Mouse (Mus musculus) neural tube, embryonic 13.5 days (tissue): Measurements from ENCODE around the gene Cerkl. TPM values are rescaled to one million over a fixed set of nuclear protein-coding genes. Genes with fewer than 3 reads are reported as not detected.

Experiments used
- ATAC-seq: fragments of 200-750 bp; cut with Nextera tagmentation; 2 replicates; pipeline ENCODE4 v1.8.0; 2017; ENCODE audit warnings: low read depth, mild to moderate bottlenecking, moderate TSS enrichment, moderate library complexity
- H3K27ac ChIP-seq: fragments of 300-500 bp; sonication (generic); replicated peaks from 2 replicates; pipeline ENCODE4 v1.5.1; 2015; ENCODE audit warnings: moderate library complexity, mild to moderate bottlenecking, inconsistent platforms
- H3K27me3 ChIP-seq: fragments of 300-500 bp; sonication (generic); 2 replicates; pipeline ENCODE4 v1.6.1; 2015; ENCODE audit warnings: mild to moderate bottlenecking, inconsistent platforms
- H3K36me3 ChIP-seq: fragments of 300-500 bp; sonication (generic); 2 replicates; pipeline ENCODE4 v1.6.1; 2015; ENCODE audit warnings: mild to moderate bottlenecking, inconsistent platforms
- H3K4me1 ChIP-seq: fragments of 300-500 bp; sonication (generic); replicated peaks from 2 replicates; pipeline ENCODE4 v1.6.1; 2015; ENCODE audit warnings: inconsistent platforms
- H3K4me2 ChIP-seq: fragments of 300-500 bp; sonication (generic); 2 replicates; pipeline ENCODE4 v1.6.1; 2015; ENCODE audit warnings: inconsistent platforms, mild to moderate bottlenecking, moderate library complexity
- H3K4me3 ChIP-seq: fragments of 300-500 bp; sonication (generic); 2 replicates; pipeline ENCODE4 v1.5.1; 2015; ENCODE audit warnings: mild to moderate bottlenecking, inconsistent platforms
- H3K9ac ChIP-seq: fragments of 300-500 bp; sonication (generic); 2 replicates; pipeline ENCODE4 v1.6.1; 2015; ENCODE audit warnings: moderate library complexity, mild to moderate bottlenecking, inconsistent platforms
- H3K9me3 ChIP-seq: fragments of 300-500 bp; sonication (generic); 2 replicates; pipeline ENCODE4 v1.6.1; 2016; ENCODE audit warnings: inconsistent platforms
- WGBS: fragments of 180-500 bp; shearing (Covaris S2); methylation state at CpG from one replicate; pipeline ENCODE4 v1.1.7; 2015; 5-methylcytosine and 5-hydroxymethylcytosine counted together
- polyA plus RNA-seq: library from polyadenylated mRNA; unstranded; fragments of >200 nt; fragmentation: Nextera tagmentation; extraction: Ambion mirVana; gene quantifications from 2 replicates; pipeline ENCODE4 v1.2.1, GENCODE M21; 2015

The Cerkl gene
- polyA plus RNA-seq, 1 experiment from 2014 or later = 2.3 TPM

DNA sequence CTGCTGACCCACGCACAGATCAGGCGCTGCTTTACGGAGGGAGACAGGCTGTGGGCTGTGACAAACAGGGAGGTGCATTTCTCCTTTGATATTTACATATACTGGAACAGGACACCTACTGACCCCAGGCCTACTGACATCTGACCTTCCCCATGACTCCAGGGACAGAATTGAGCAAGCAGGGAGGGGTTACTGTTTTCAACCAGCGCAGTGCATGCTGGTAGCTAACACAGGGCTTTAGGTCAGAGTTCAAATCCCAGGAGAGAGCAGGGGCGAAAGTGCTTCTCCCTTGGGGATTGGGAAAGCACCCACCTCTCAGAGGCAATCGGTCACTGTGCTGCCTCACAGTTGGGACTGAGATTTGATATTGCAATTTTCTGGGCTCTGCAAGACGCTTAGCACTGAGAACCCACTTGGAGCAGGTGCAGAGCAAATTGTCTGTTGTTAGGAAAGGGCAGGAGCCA lies 87.5 kb downstream of the Cerkl start:
- Histone ChIP-seq H3K27me3 (no peaks in the 10 kb centered on the region), H3K4me3 (no peak overlapping the region), H3K4me2 (no peak overlapping the region), H3K27ac (no peak overlapping the region), H3K9me3 (no peaks in the 10 kb centered on the region), H3K9ac (no peak overlapping the region), H3K36me3 (no peaks in the 10 kb centered on the region), H3K4me1 (peaks cover 13% of the 10 kb centered on the region)
- WGBS = 66% methylated on average over 7 of the region's 7 CpGs
- ATAC-seq = no peak

GRCm38 (mm10) chr2:79368661-79369060 lies 87.9 kb downstream of the Cerkl start:
- H3K9me3 ChIP-seq = no peaks in the 10 kb centered on the region
- H3K9ac ChIP-seq = no peak overlapping the region
- H3K27ac ChIP-seq = no peak overlapping the region
- no peaks in the 10 kb centered on the region for H3K27me3 ChIP-seq
- no peak for ATAC-seq
- H3K4me2 ChIP-seq = no peak overlapping the region
- 84% methylated on average over 12 of the region's 12 CpGs for WGBS
- H3K4me3 ChIP-seq = no peak overlapping the region
- peaks cover 13% of the 10 kb centered on the region for H3K4me1 ChIP-seq
- no peaks in the 10 kb centered on the region for H3K36me3 ChIP-seq

- no peak overlapping the region for H3K9ac ChIP-seq
- 68% methylated on average over 18 of the region's 18 CpGs for WGBS
- peaks cover 13% of the 10 kb centered on the region for H3K4me1 ChIP-seq
- H3K9me3 ChIP-seq = no peaks in the 10 kb centered on the region
- no peak for ATAC-seq
- H3K27me3 ChIP-seq = no peaks in the 10 kb centered on the region
- H3K4me3 ChIP-seq = no peak overlapping the region
- no peaks in the 10 kb centered on the region for H3K36me3 ChIP-seq
- H3K27ac ChIP-seq = no peak overlapping the region
- H3K4me2 ChIP-seq = no peak overlapping the region
Observed at GRCm38 (mm10) chr2:79367451-79368450, 88.8 kb downstream of the Cerkl start.

DNA sequence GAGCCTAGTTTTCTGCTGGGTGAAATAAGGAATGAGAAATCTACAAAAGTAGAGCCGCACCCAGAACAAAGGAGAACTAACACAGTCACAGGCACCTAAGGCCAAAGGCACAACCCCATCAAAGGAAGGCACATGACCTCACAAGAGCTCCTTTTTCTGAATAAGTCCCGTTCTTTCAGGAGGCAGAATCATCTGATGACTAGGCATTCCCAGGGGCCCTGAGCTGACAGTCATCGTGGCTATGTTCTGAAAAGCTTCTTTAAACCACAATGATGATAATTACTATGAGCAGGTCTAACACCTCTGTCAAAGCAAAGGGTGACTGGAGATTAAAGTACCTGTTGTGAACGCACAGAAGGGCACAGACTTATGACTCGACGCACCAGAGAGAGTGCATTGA lies 92.7 kb downstream of the Cerkl start:
- WGBS = 75% methylated on average over 6 of the region's 6 CpGs
- no peak overlapping the region for H3K27ac ChIP-seq

DNA sequence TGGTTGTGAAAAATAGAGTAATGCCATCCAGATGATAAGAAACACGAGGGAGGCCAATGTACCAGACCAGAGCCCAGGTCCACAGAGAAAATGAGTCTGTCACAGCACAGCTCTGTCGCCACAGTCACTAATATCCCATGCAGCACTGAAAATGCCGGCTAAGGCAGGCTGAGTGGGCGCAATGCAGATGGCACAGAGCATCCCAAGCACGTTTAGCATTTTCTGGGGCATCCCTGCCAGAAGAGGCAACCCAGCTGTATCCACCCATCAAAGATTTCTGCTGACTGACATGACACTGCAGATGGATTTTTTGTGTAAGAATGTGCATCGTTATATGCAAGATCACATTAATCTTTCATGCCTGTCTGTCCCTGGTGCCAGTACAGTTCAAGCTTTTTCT lies 94.6 kb downstream of the Cerkl start:
- H3K27ac ChIP-seq = no peak overlapping the region
- no peaks in the 10 kb centered on the region for H3K36me3 ChIP-seq
- H3K9me3 ChIP-seq = no peaks in the 10 kb centered on the region
- 65% methylated on average over 6 of the region's 6 CpGs for WGBS
- H3K4me3 ChIP-seq = no peak overlapping the region
- no peak overlapping the region for H3K4me2 ChIP-seq
- H3K9ac ChIP-seq = no peak overlapping the region
- no peaks in the 10 kb centered on the region for H3K27me3 ChIP-seq
- no peak for ATAC-seq
- no peaks in the 10 kb centered on the region for H3K4me1 ChIP-seq

More for the DNA sequence above, 92.7 kb downstream of the Cerkl start:
- H3K9me3 ChIP-seq = no peaks in the 10 kb centered on the region
- no peak overlapping the region for H3K9ac ChIP-seq
- no peaks in the 10 kb centered on the region for H3K27me3 ChIP-seq
- no peaks in the 10 kb centered on the region for H3K36me3 ChIP-seq
- no peak overlapping the region for H3K4me3 ChIP-seq
- ATAC-seq = no peak
- H3K4me1 ChIP-seq = peaks cover 9% of the 10 kb centered on the region; the same call in 1 of the 2 replicates
- H3K4me2 ChIP-seq = no peak overlapping the region

DNA sequence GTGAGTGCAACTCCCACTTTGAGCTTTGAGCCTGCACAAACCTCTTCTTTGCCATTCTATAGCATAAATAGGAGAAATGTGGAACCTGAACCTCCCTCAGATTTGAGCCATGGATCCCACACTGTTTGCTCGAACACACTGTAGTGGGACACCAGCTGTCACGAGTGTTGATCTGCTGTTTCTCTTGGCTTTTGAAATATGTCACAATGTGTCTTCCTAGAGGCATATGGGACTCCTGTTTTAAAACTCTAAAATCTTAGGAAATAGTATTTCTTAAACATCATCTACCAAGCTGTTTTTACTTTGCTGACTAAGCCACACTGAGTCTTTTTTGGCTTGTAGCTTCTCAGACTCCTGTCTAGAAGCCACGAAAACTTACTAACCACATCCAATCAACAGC lies 98.8 kb downstream of the Cerkl start:
- H3K4me3 ChIP-seq = no peak overlapping the region
- ATAC-seq = no peak
- no peaks in the 10 kb centered on the region for H3K36me3 ChIP-seq
- no peaks in the 10 kb centered on the region for H3K4me1 ChIP-seq
- H3K9ac ChIP-seq = no peak overlapping the region
- H3K27me3 ChIP-seq = no peaks in the 10 kb centered on the region
- H3K9me3 ChIP-seq = no peaks in the 10 kb centered on the region
- no peak overlapping the region for H3K4me2 ChIP-seq
- no peak overlapping the region for H3K27ac ChIP-seq
- 90% methylated on average over 3 of the region's 3 CpGs for WGBS

DNA sequence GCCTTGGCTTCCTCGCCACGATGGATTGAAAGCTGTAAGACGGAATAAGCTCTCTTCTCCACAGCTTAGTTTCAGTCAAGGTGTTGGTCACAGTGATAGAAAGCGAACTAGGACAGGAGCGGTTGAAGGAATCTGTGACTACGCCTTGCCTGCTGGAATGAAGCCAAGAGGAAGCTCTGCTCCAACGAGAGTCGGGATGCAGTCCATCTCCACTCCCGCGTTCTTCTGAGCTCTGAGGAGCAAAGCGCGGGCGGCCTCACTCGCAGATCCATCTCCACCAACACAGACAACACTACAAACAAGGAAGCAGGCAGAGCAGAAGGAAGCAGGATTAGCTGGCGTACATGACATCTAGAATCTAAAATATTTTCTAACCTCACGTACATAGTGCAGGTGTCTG lies 101.8 kb downstream of the Cerkl start:
- H3K9me3 ChIP-seq = no peaks in the 10 kb centered on the region
- no peak for ATAC-seq
- WGBS = 93% methylated on average over 16 of the region's 16 CpGs
- H3K27ac ChIP-seq = no peak overlapping the region
- no peak overlapping the region for H3K9ac ChIP-seq
- no peak overlapping the region for H3K4me2 ChIP-seq
- H3K36me3 ChIP-seq = no peaks in the 10 kb centered on the region
- H3K27me3 ChIP-seq = no peaks in the 10 kb centered on the region
- peaks cover 11% of the 10 kb centered on the region for H3K4me1 ChIP-seq
- no peak overlapping the region for H3K4me3 ChIP-seq

DNA sequence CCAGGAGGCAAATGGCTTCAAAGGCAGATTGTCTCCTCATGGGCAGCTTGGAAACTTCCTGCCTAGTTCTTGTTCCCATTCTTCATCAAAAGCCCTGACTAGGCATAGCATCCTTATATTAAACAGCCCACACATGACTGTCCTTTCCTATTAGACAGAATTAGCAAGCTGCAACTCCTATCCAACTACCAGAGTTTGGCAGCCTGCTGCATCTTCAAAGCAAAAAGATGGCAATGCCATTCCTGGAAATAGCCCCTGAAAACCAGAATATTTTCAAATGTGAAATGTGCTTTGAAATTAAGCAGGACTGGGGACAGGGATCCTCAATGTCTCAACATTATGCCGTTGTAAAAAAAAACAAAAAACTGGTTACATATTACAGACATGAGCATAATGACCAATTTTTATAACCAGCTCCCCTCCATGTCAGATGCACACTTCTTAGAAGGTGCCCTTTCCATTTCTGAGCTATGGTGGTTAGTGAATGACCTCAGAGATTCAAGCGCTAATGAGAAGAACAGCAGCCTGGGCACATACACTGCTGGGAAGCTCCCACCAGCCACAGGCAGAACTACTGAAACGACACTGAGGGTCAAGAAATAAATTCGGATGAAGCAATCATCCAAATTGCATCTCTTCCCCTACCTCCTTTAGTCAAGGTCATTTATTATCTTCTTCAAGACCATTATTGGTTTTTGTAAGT lies 104.3 kb downstream of the Cerkl start:
- Histone ChIP-seq H3K9ac (no peak overlapping the region), H3K4me3 (no peak overlapping the region), H3K4me2 (no peak overlapping the region), H3K36me3 (no peaks in the 10 kb centered on the region), H3K4me1 (peaks cover 11% of the 10 kb centered on the region), H3K9me3 (no peaks in the 10 kb centered on the region), H3K27me3 (no peaks in the 10 kb centered on the region), H3K27ac (peak overlapping the region; percentile 62)
- no peak; the same call in 1 of the 2 replicates for ATAC-seq
- WGBS = 76% methylated on average over 4 of the region's 4 CpGs

- H3K4me3 ChIP-seq = no peak overlapping the region
- H3K4me1 ChIP-seq = peaks cover 11% of the 10 kb centered on the region
- H3K27me3 ChIP-seq = no peaks in the 10 kb centered on the region
- H3K4me2 ChIP-seq = no peak overlapping the region
- WGBS = 56% methylated on average over 6 of the region's 6 CpGs
- ATAC-seq = peak; percentile 90
- H3K9me3 ChIP-seq = no peaks in the 10 kb centered on the region
- H3K9ac ChIP-seq = no peak overlapping the region
- no peaks in the 10 kb centered on the region for H3K36me3 ChIP-seq
- peak overlapping the region; percentile 62 for H3K27ac ChIP-seq
Observed at GRCm38 (mm10) chr2:79351179-79352099, 105.1 kb downstream of the Cerkl start.

- H3K27me3 ChIP-seq = no peaks in the 10 kb centered on the region
- ATAC-seq = no peak
- H3K9ac ChIP-seq = no peak overlapping the region
- H3K36me3 ChIP-seq = no peaks in the 10 kb centered on the region
- no peak overlapping the region for H3K4me3 ChIP-seq
- no peaks in the 10 kb centered on the region for H3K4me1 ChIP-seq
- 91% methylated on average over 8 of the region's 8 CpGs for WGBS
- peaks cover 3% of the 10 kb centered on the region; the same call in 1 of the 2 replicates for H3K9me3 ChIP-seq
- H3K27ac ChIP-seq = no peak overlapping the region
- no peak overlapping the region for H3K4me2 ChIP-seq
Observed at GRCm38 (mm10) chr2:79343115-79343514, 113.5 kb downstream of the Cerkl start.

GRCm38 (mm10) chr2:79339003-79339402 lies 117.6 kb downstream of the Cerkl start:
- no peaks in the 10 kb centered on the region for H3K27me3 ChIP-seq
- 68% methylated on average over 1 of the region's 1 CpGs for WGBS
- no peak overlapping the region for H3K4me3 ChIP-seq
- peaks cover 3% of the 10 kb centered on the region; the same call in 1 of the 2 replicates for H3K9me3 ChIP-seq
- H3K4me1 ChIP-seq = no peaks in the 10 kb centered on the region
- H3K4me2 ChIP-seq = no peak overlapping the region
- no peak overlapping the region for H3K27ac ChIP-seq
- H3K36me3 ChIP-seq = no peaks in the 10 kb centered on the region
- no peak overlapping the region for H3K9ac ChIP-seq
- no peak for ATAC-seq
